In genomic region chr11:5099576-5100183, GRCm38 (mm10) we compare ENCODE assay signal across 8 mouse cellular contexts. TPM values are rescaled to one million over a fixed set of nuclear protein-coding genes. Genes with fewer than 3 reads are reported as not detected.
DNase-seq lines count a peak whose midpoint lies in the region; ATAC-seq and TF ChIP-seq lines count a peak whose summit lies in the region.

No protein-coding gene starts in this region.

- peaks cover 42% of the 10 kb centered on the region for H3K4me1 ChIP-seq in forebrain, embryonic 15.5 days
- H3K4me1 ChIP-seq in lung, adult 2 months (ENCODE audit: control insufficient read depth, insufficient read depth, low read length) = peaks cover 3% of the 10 kb centered on the region
- peaks cover 42% of the 10 kb centered on the region for H3K4me1 ChIP-seq in neural tube, embryonic 15.5 days

- intact Hi-C loops in heart, postnatal 36 days (cut with DNase I) = loop anchor here (2.0 to 10.0 kb wide), 3 partner anchors 35 to 1005 kb away; partner anchors contain the start of genes Gas2l1, Kremen1 and Mtfp1

- H3K9me3 ChIP-seq in forebrain, embryonic 15.5 days = no peaks in the 10 kb centered on the region
- no peaks in the 10 kb centered on the region for H3K9me3 ChIP-seq in neural tube, embryonic 15.5 days (replicated peaks)

- H3K4me2 ChIP-seq in forebrain, embryonic 15.5 days (replicated peaks) = peak overlapping the region; percentile 93
- H3K4me2 ChIP-seq in neural tube, embryonic 15.5 days = peak overlapping the region; percentile 72

- peak overlapping the region; percentile 99 for H3K27ac ChIP-seq in forebrain, embryonic 15.5 days (replicated peaks)
- peak overlapping the region; percentile 100 for H3K27ac ChIP-seq in layer of hippocampus, adult 2 months
- H3K27ac ChIP-seq in neural tube, embryonic 15.5 days (replicated peaks) = peak overlapping the region; percentile 100

- H3K36me3 ChIP-seq in forebrain, embryonic 15.5 days = 0 out of 2 replicates have a peak, but pooled peaks cover 3% of the 10 kb centered on the region
- peaks cover 7% of the 10 kb centered on the region; the same call in 1 of the 2 replicates for H3K36me3 ChIP-seq in neural tube, embryonic 15.5 days

- no peak for TF ChIP-seq CTCF in layer of hippocampus, adult 2 months (conservative IDR thresholded peaks at IDR 0.05)
- TF ChIP-seq CTCF in lung, adult 2 months (IDR thresholded peaks at IDR 0.05; ENCODE audit: insufficient read depth, low read length) = no peak

- 0% methylated on average over 31 of the region's 31 CpGs for WGBS in forebrain, embryonic 15.5 days
- under 1% methylated on average over 31 of the region's 31 CpGs for WGBS in lung, adult 2 months
- WGBS in neural tube, embryonic 15.5 days = 0% methylated on average over 30 of the region's 31 CpGs

- peak; percentile 68; the same call in 1 of the 2 replicates for TF ChIP-seq POLR2A in lung, adult 2 months (IDR thresholded peaks at IDR 0.05; ENCODE audit: borderline replicate concordance, extremely low read depth, low read depth, low read length)

- peak overlapping the region; percentile 88 for H3K9ac ChIP-seq in forebrain, embryonic 15.5 days (replicated peaks)
- H3K9ac ChIP-seq in neural tube, embryonic 15.5 days (replicated peaks) = peak overlapping the region; percentile 93

- DNase-seq in ES-CJ7 (ENCODE audit: low read depth, low spot score) = peak; percentile 87
- peak; percentile 64 for DNase-seq in cerebellum, adult 11 months
- DNase-seq in heart, postnatal 36 days = peak; percentile 80 to 83
- DNase-seq in layer of hippocampus, adult 2 months (ENCODE audit: low spot score in 2 of 2) = peak; percentile 72 to 79
- peak; percentile 79 for DNase-seq in lung, adult 2 months
- DNase-seq in testis, postnatal 10 days (ENCODE audit: low spot score) = peak; percentile 90

- no peaks in the 10 kb centered on the region for H3K27me3 ChIP-seq in forebrain, embryonic 15.5 days
- H3K27me3 ChIP-seq in neural tube, embryonic 15.5 days (replicated peaks) = no peaks in the 10 kb centered on the region

- ATAC-seq in forebrain, embryonic 15.5 days (replicated peaks) = peak; percentile 77
- peak; percentile 79 for ATAC-seq in neural tube, embryonic 15.5 days (ENCODE audit: low FRiP score)

- H3K4me3 ChIP-seq in forebrain, embryonic 15.5 days = peak overlapping the region; percentile 73
- peak overlapping the region; percentile 94 for H3K4me3 ChIP-seq in layer of hippocampus, adult 2 months
- peak overlapping the region; percentile 89 for H3K4me3 ChIP-seq in lung, adult 2 months (replicated peaks; ENCODE audit: extremely low read depth, low read depth, low read length)
- H3K4me3 ChIP-seq in neural tube, embryonic 15.5 days (replicated peaks) = peak overlapping the region; percentile 97

RNA-seq across cellular contexts. Expression of gene Ewsr1, which starts 0.6 kb away (rescaled TPM):
- polyA plus RNA-seq in forebrain, embryonic 15.5 days (2015; fragmentation: Nextera tagmentation; extraction: Ambion mirVana) = 762 and 793 TPM in 2 replicates
- 10 to 100 TPM; 85.9 to 93.8 TPM for total RNA-seq in heart, postnatal 36 days (2021)
- total RNA-seq in layer of hippocampus, adult 2 months (2021) = 100 to 1,000 TPM; 333 to 394 TPM
- polyA plus RNA-seq in lung, adult 2 months (2012; rRNA removed) = 255 and 420 TPM in 2 replicates
- polyA plus RNA-seq in neural tube, embryonic 15.5 days (2015; fragmentation: Nextera tagmentation; extraction: Ambion mirVana) = 533 and 582 TPM in 2 replicates

RNA-seq across cellular contexts. Expression of gene Rhbdd3, which starts 1.0 kb away (rescaled TPM):
- polyA plus RNA-seq in forebrain, embryonic 15.5 days (2015; fragmentation: Nextera tagmentation; extraction: Ambion mirVana) = 29.5 and 31.6 TPM in 2 replicates
- 10 to 100 TPM; 21.0 to 28.1 TPM for total RNA-seq in heart, postnatal 36 days (2021)
- total RNA-seq in layer of hippocampus, adult 2 months (2021) = 10 to 100 TPM; 19.7 to 19.8 TPM
- 16.3 and 18.8 TPM in 2 replicates for polyA plus RNA-seq in lung, adult 2 months (2012; rRNA removed)
- polyA plus RNA-seq in neural tube, embryonic 15.5 days (2015; fragmentation: Nextera tagmentation; extraction: Ambion mirVana) = 40.0 and 41.5 TPM in 2 replicates

RNA-seq across cellular contexts. Expression of gene Gas2l1, which starts 34.6 kb away (rescaled TPM):
- 21.5 and 21.6 TPM in 2 replicates for polyA plus RNA-seq in forebrain, embryonic 15.5 days (2015; fragmentation: Nextera tagmentation; extraction: Ambion mirVana)
- total RNA-seq in heart, postnatal 36 days (2021) = 10 to 100 TPM; 17.5 to 18.7 TPM
- 10 to 100 TPM; 93.6 to 97.7 TPM for total RNA-seq in layer of hippocampus, adult 2 months (2021)
- 99.7 and 124 TPM in 2 replicates for polyA plus RNA-seq in lung, adult 2 months (2012; rRNA removed)
- polyA plus RNA-seq in neural tube, embryonic 15.5 days (2015; fragmentation: Nextera tagmentation; extraction: Ambion mirVana) = 25.9 and 26.0 TPM in 2 replicates

RNA-seq across cellular contexts. Expression of gene Rasl10a, which starts 41.8 kb away (rescaled TPM):
- polyA plus RNA-seq in forebrain, embryonic 15.5 days (2015; fragmentation: Nextera tagmentation; extraction: Ambion mirVana) = 0.56 and 0.78 TPM in 2 replicates
- total RNA-seq in heart, postnatal 36 days (2021) = 1 to 10 TPM; 5.1 to 9.5 TPM
- 10 to 100 TPM; 87.7 to 95.3 TPM for total RNA-seq in layer of hippocampus, adult 2 months (2021)
- 6.2 and 6.9 TPM in 2 replicates for polyA plus RNA-seq in lung, adult 2 months (2012; rRNA removed)
- polyA plus RNA-seq in neural tube, embryonic 15.5 days (2015; fragmentation: Nextera tagmentation; extraction: Ambion mirVana) = 2.8 and 2.9 TPM in 2 replicates

RNA-seq across cellular contexts. Expression of gene Emid1, which starts 52.4 kb away (rescaled TPM):
- 22.4 and 23.4 TPM in 2 replicates for polyA plus RNA-seq in forebrain, embryonic 15.5 days (2015; fragmentation: Nextera tagmentation; extraction: Ambion mirVana)
- 1 to 10 TPM; 2.1 to 3.8 TPM for total RNA-seq in heart, postnatal 36 days (2021)
- total RNA-seq in layer of hippocampus, adult 2 months (2021) = 1 to 10 TPM; 4.2 to 4.9 TPM
- 31.4 and 40.2 TPM in 2 replicates for polyA plus RNA-seq in lung, adult 2 months (2012; rRNA removed)
- polyA plus RNA-seq in neural tube, embryonic 15.5 days (2015; fragmentation: Nextera tagmentation; extraction: Ambion mirVana) = 20.1 and 30.6 TPM in 2 replicates

Comparison
In these comparisons a context has a peak if more than half of its experiments do, and no peak if none do; other contexts are left out.
1. Peak in every context shown above with its lines: DNase-seq, ATAC-seq, H3K4me3 ChIP-seq and H3K27ac ChIP-seq.